Mouse (Mus musculus) ovary, adult 2 months (tissue): Measurements from ENCODE around the gene Olfr907. TPM values are rescaled to one million over a fixed set of nuclear protein-coding genes. Genes with fewer than 3 reads are reported as not detected.

ENCODE experiments used
- polyA plus RNA-seq: library from polyadenylated mRNA; depleted of rRNA; stranded (reverse); fragments of >200 nt; gene quantifications from 2 replicates; pipeline ENCODE4 v1.2.3, GENCODE M21; 2012; rRNA removed

Olfr907 gene
- not detected in 2 replicates for polyA plus RNA-seq

DNA sequence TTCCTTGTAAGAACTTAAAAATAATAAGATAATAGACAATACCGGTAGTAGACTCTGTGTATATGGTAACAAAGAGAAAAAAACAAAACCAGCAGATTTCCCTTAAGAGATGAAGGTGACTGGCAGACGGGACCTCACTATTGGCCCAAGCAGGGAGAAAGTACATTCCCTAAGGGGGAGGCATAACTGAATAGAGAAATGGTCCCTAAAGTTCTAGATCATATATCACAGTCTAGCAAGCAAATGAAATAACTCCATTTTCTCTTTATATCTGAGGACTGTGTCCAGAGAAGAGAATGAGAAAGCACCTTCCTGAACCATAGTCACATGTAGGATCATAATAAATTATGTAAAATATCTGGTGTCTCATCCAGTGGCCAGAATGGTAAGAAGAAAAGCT is at the start of gene Olfr907:
Olfr907 (plus strand) TSS at position 301 of the 400 bp plus-strand sequence.

DNA sequence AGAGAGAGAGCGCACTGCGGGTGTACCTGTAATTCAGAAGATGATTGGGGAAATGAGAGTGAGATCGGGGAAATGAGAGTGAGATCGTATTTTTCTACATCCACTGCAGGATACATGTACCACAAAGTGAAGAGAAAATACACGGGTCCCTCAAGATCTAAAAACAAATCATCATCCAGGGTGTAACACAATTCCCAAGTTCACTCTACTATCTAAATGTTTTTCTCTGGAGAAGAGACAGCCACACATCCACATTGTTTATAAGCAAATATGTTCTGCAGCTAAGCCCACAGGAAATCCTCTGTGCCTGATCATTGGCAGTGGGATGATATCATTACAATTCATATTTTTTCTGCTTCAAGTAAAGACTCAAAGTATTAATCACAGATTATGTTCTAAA is 48.2 kb upstream of the Olfr907 start, which contains the start of gene Olfr902:
Olfr902 (plus strand) TSS at position 301 of the 400 bp plus-strand sequence.

DNA sequence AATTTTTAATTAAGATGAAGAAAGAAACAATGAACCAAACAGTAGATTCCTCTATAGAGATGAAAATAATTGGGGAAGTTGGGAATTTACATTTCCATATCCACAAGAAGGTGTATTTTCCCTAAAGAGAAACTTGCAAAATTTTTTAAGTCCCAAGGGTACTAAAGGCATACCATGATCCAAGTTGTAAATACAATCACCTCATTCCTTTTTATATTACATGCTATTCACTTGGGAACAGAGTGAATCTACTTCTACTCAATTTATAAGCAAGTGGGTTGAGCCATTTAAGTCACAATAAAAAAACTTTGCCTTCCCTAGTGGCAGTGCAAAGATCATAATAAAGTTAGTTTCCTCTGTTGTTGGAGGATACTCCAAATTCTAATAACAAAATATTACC is 32.8 kb upstream of the Olfr907 start, which contains the start of gene Olfr904:
Olfr904 (plus strand) TSS at position 301 of the 400 bp plus-strand sequence.

DNA sequence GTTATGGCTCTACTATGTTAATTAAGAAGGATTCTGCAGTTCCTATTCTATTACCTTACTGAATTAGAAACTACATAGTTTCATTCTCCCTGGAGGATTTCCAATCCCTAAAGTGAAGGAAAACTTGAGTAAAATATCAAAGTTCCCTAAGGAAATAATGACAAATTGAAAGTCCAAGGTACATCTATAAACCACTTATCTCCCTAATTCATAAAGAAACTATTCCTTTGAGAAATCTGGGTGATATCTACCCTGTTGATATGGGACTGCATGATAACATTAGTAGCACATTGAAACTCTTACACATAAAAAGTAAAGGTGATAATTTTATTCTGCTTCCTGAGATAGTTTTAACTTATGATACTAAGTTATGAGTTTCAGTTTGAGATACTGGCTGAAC is 24.8 kb upstream of the Olfr907 start, which contains the start of gene Olfr905:
Olfr905 (plus strand) TSS at position 301 of the 400 bp plus-strand sequence.

DNA sequence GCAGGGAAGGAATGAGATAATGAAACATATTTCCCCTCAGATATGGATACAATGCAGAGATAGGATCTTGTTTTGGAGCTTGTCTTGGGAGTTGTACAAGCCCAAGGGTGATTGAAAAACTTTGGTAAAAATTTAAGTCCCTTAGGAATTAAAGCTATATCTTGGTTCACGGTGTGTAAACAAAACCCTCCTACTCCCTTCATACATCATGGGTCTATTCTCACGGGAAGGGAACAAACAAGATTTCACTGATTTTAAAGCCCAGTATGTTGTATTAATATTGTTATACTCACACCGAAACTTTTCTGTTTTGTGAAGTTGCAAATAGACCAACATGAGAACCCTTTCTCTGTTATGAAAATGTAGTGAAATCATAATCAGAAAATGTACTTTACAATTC is 8.8 kb upstream of the Olfr907 start, which contains the start of gene Olfr906:
Olfr906 (plus strand) TSS at position 301 of the 400 bp plus-strand sequence.

DNA sequence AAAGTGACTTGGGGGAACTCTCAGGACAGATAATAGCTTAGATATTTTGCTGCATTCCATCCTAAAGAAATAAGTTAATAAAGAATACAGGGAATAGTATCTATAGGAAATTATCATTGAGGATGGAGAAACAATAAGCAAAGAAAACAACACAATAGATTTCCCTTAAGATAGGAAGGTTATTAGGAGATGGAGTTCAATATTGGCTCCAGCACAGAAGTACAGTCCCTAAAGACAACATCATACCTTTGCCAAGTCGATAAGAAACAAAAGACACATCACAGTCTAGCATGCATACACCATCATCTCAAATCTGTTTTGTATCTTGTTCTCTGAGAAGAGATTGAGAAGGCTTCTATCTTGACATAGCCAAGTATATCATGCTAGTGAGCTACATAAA is 25.7 kb downstream of the Olfr907 start, which contains the start of gene Olfr911-ps1:
Olfr911-ps1 (plus strand) TSS at position 301 of the 400 bp plus-strand sequence.

DNA sequence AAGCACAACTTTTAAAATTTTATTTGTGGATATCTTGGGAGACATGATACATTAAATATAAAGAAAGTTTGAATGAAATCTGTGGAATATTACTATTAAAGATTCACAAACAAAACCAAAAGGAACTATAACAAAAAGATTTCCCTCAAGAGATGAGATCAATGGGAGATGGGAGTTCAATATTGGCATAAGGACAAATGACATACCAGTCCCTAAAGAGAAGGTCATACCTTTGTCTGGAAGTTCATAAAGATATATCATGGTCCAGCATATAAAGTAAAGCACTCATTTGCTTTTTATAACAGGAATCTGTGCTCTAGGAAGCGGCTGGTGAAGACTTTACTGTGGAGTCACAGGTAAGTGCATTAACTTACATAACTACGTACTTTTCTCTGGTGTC is 41.9 kb downstream of the Olfr907 start, which contains the start of gene Olfr910:
Olfr910 (plus strand) TSS at position 301 of the 400 bp plus-strand sequence.

Other genes with a start within 250 kb of the Olfr907 start
- gene Olfr143, start 243.0 kb upstream of the Olfr907 start, polyA plus RNA-seq: not detected in 2 replicates
- not detected in 2 replicates for gene Olfr895, start 227.9 kb upstream of the Olfr907 start, polyA plus RNA-seq
- not detected in 2 replicates for gene Olfr896-ps1, start 204.7 kb upstream of the Olfr907 start, polyA plus RNA-seq
- not detected in 2 replicates for gene Olfr25, start 166.7 kb upstream of the Olfr907 start, polyA plus RNA-seq
- gene Olfr898, start 147.4 kb upstream of the Olfr907 start, polyA plus RNA-seq: not detected in 2 replicates
- gene Olfr250, start 128.9 kb upstream of the Olfr907 start, polyA plus RNA-seq: not detected in 2 replicates
- gene Olfr251, start 118.7 kb upstream of the Olfr907 start, polyA plus RNA-seq: not detected in 2 replicates
- not detected in 2 replicates for gene Olfr147, start 94.1 kb upstream of the Olfr907 start, polyA plus RNA-seq
- not detected in 2 replicates for gene Olfr901, start 66.3 kb upstream of the Olfr907 start, polyA plus RNA-seq
- not detected in 2 replicates for gene Olfr902, start 48.1 kb upstream of the Olfr907 start, polyA plus RNA-seq
- gene Olfr904, start 32.7 kb upstream of the Olfr907 start, polyA plus RNA-seq: not detected in 2 replicates
- gene Olfr905, start 24.7 kb upstream of the Olfr907 start, polyA plus RNA-seq: not detected in 2 replicates
- not detected in 2 replicates for gene Olfr906, start 8.7 kb upstream of the Olfr907 start, polyA plus RNA-seq
- gene Olfr911-ps1, start 25.8 kb downstream of the Olfr907 start, polyA plus RNA-seq: not detected in 2 replicates
- gene Olfr910, start 42.0 kb downstream of the Olfr907 start, polyA plus RNA-seq: not detected in 2 replicates
- not detected in 2 replicates for gene Olfr912, start 84.4 kb downstream of the Olfr907 start, polyA plus RNA-seq
- gene Olfr913, start 97.0 kb downstream of the Olfr907 start, polyA plus RNA-seq: not detected in 2 replicates
- gene Olfr914, start 109.3 kb downstream of the Olfr907 start, polyA plus RNA-seq: not detected in 2 replicates
- gene Olfr916, start 164.1 kb downstream of the Olfr907 start, polyA plus RNA-seq: not detected in 2 replicates
- not detected in 2 replicates for gene Olfr917, start 170.0 kb downstream of the Olfr907 start, polyA plus RNA-seq
- not detected in 2 replicates for gene Olfr918, start 178.8 kb downstream of the Olfr907 start, polyA plus RNA-seq
- gene Olfr919, start 207.9 kb downstream of the Olfr907 start, polyA plus RNA-seq: not detected in 2 replicates
- 15.2 and 15.4 TPM in 2 replicates for gene Vwa5a, start 222.5 kb downstream of the Olfr907 start, polyA plus RNA-seq